Mouse (Mus musculus) midbrain, embryonic 10.5 days (tissue): ENCODE results near the gene Hnf1a. TPM values are rescaled to one million over a fixed set of nuclear protein-coding genes. Genes with fewer than 3 reads are reported as not detected.

Experiments used
- DNase-seq: peaks from one replicate; pipeline ENCODE4 v3.0.0-alpha.2; 2017; ENCODE audit warnings: low spot score
- H3K27ac ChIP-seq: fragments of 300-500 bp; sonication (generic); replicated peaks from 2 replicates; pipeline ENCODE4 v1.5.1; 2016; ENCODE audit warnings: mild to moderate bottlenecking
- H3K27me3 ChIP-seq: fragments of 300-500 bp; sonication (generic); 2 replicates; pipeline ENCODE4 v1.6.1; 2016; ENCODE audit warnings: low read depth, mild to moderate bottlenecking; ENCODE audit not compliant: poor library complexity, severe bottlenecking
- H3K36me3 ChIP-seq: fragments of 300-500 bp; sonication (generic); 2 replicates; pipeline ENCODE4 v1.6.1; 2016; ENCODE audit warnings: mild to moderate bottlenecking, moderate library complexity
- H3K4me1 ChIP-seq: fragments of 300-500 bp; sonication (generic); 2 replicates; pipeline ENCODE4 v1.6.1; 2016
- H3K4me3 ChIP-seq: fragments of 300-500 bp; sonication (generic); 2 replicates; pipeline ENCODE4 v1.5.1; 2016; ENCODE audit warnings: mild to moderate bottlenecking, moderate library complexity
- H3K9me3 ChIP-seq: fragments of 300-500 bp; sonication (generic); replicated peaks from 2 replicates; pipeline ENCODE4 v1.6.1; 2016; ENCODE audit warnings: mild to moderate bottlenecking
- WGBS: fragments of 180-500 bp; shearing (Covaris S2); methylation state at CpG from one replicate; pipeline ENCODE4 v1.1.7; 2016; 5-methylcytosine and 5-hydroxymethylcytosine counted together
- polyA plus RNA-seq: library from polyadenylated mRNA; unstranded; fragments of >200 nt; fragmentation: Nextera tagmentation; extraction: Ambion mirVana; gene quantifications from 2 replicates; pipeline ENCODE4 v1.2.1, GENCODE M21; 2016

Gene Hnf1a
- polyA plus RNA-seq, 1 experiment from 2014 or later: 0.06 TPM

- Histone ChIP-seq H3K9me3 (no peaks in the 10 kb centered on the region), H3K27ac (no peak overlapping the region), H3K27me3 (peaks cover 11% of the 10 kb centered on the region; the same call in 1 of the 2 replicates), H3K4me1 (peaks cover 18% of the 10 kb centered on the region), H3K4me3 (no peak overlapping the region), H3K36me3 (no peaks in the 10 kb centered on the region)
- WGBS: 81% methylated on average over 5 of the region's 5 CpGs
- no peak for DNase-seq
Measured at GRCm38 (mm10) chr5:115007768-115008167, 36.9 kb upstream of the Hnf1a start.

- no peaks in the 10 kb centered on the region for H3K27me3 ChIP-seq
- no peak for DNase-seq
- H3K27ac ChIP-seq: no peak overlapping the region
- WGBS: 82% methylated on average over 13 of the region's 13 CpGs
- H3K9me3 ChIP-seq: no peaks in the 10 kb centered on the region
- H3K4me3 ChIP-seq: no peak overlapping the region
- no peaks in the 10 kb centered on the region for H3K4me1 ChIP-seq
- no peaks in the 10 kb centered on the region for H3K36me3 ChIP-seq
Measured at GRCm38 (mm10) chr5:115003224-115003873, 32.5 kb upstream of the Hnf1a start.

- Histone ChIP-seq H3K27me3 (no peaks in the 10 kb centered on the region), H3K9me3 (no peaks in the 10 kb centered on the region), H3K36me3 (no peaks in the 10 kb centered on the region), H3K27ac (no peak overlapping the region), H3K4me3 (no peak overlapping the region), H3K4me1 (no peaks in the 10 kb centered on the region)
- WGBS: 84% methylated on average over 6 of the region's 6 CpGs
- no peak for DNase-seq
Measured at GRCm38 (mm10) chr5:115002781-115003180, 31.9 kb upstream of the Hnf1a start.

- WGBS: 73% methylated on average over 8 of the region's 8 CpGs
- no peaks in the 10 kb centered on the region for H3K9me3 ChIP-seq
- H3K4me3 ChIP-seq: no peak overlapping the region
- H3K27me3 ChIP-seq: no peaks in the 10 kb centered on the region
- H3K4me1 ChIP-seq: no peaks in the 10 kb centered on the region
- H3K36me3 ChIP-seq: no peaks in the 10 kb centered on the region
- DNase-seq: no peak
- H3K27ac ChIP-seq: no peak overlapping the region
Measured at GRCm38 (mm10) chr5:115001464-115001863, 30.6 kb upstream of the Hnf1a start.

- H3K27ac ChIP-seq: no peak overlapping the region
- H3K4me1 ChIP-seq: no peaks in the 10 kb centered on the region
- no peak for DNase-seq
- WGBS: 82% methylated on average over 2 of the region's 2 CpGs
- no peaks in the 10 kb centered on the region for H3K36me3 ChIP-seq
- no peaks in the 10 kb centered on the region for H3K27me3 ChIP-seq
- no peak overlapping the region for H3K4me3 ChIP-seq
- no peaks in the 10 kb centered on the region for H3K9me3 ChIP-seq
Measured at GRCm38 (mm10) chr5:115000503-115000902, 29.6 kb upstream of the Hnf1a start.

GRCm38 (mm10) chr5:114997327-114997726 is 26.4 kb upstream of the Hnf1a start:
- H3K36me3 ChIP-seq: no peaks in the 10 kb centered on the region
- H3K4me3 ChIP-seq: no peak overlapping the region
- H3K27ac ChIP-seq: no peak overlapping the region
- H3K9me3 ChIP-seq: no peaks in the 10 kb centered on the region
- no peak for DNase-seq
- WGBS: 71% methylated on average over 6 of the region's 6 CpGs
- no peaks in the 10 kb centered on the region for H3K27me3 ChIP-seq
- H3K4me1 ChIP-seq: no peaks in the 10 kb centered on the region

- H3K4me3 ChIP-seq: no peak overlapping the region
- H3K36me3 ChIP-seq: no peaks in the 10 kb centered on the region
- no peak for DNase-seq
- no peak overlapping the region for H3K27ac ChIP-seq
- 83% methylated on average over 16 of the region's 16 CpGs for WGBS
- no peaks in the 10 kb centered on the region for H3K4me1 ChIP-seq
- H3K27me3 ChIP-seq: no peaks in the 10 kb centered on the region
- no peaks in the 10 kb centered on the region for H3K9me3 ChIP-seq
Measured at GRCm38 (mm10) chr5:114996447-114996846, 25.6 kb upstream of the Hnf1a start.

GRCm38 (mm10) chr5:114985074-114985473 is 14.2 kb upstream of the Hnf1a start:
- DNase-seq: no peak
- H3K4me3 ChIP-seq: no peak overlapping the region
- no peaks in the 10 kb centered on the region for H3K27me3 ChIP-seq
- H3K4me1 ChIP-seq: peaks cover 5% of the 10 kb centered on the region
- H3K27ac ChIP-seq: no peak overlapping the region
- no peaks in the 10 kb centered on the region for H3K36me3 ChIP-seq
- H3K9me3 ChIP-seq: no peaks in the 10 kb centered on the region

GRCm38 (mm10) chr5:114982001-114982400 is 11.1 kb upstream of the Hnf1a start:
- H3K4me1 ChIP-seq: peaks cover 19% of the 10 kb centered on the region
- H3K36me3 ChIP-seq: no peaks in the 10 kb centered on the region
- WGBS: 61% methylated on average over 15 of the region's 15 CpGs
- no peak overlapping the region for H3K27ac ChIP-seq
- H3K4me3 ChIP-seq: no peak overlapping the region
- H3K9me3 ChIP-seq: no peaks in the 10 kb centered on the region
- no peaks in the 10 kb centered on the region for H3K27me3 ChIP-seq
- no peak for DNase-seq

- no peaks in the 10 kb centered on the region for H3K9me3 ChIP-seq
- H3K4me1 ChIP-seq: peaks cover 19% of the 10 kb centered on the region
- H3K27me3 ChIP-seq: no peaks in the 10 kb centered on the region
- WGBS: 22% methylated on average over 16 of the region's 16 CpGs
- H3K36me3 ChIP-seq: no peaks in the 10 kb centered on the region
- peak; percentile 25 for DNase-seq
- H3K4me3 ChIP-seq: peak overlapping the region; percentile 56
- H3K27ac ChIP-seq: peak overlapping the region; percentile 61
Measured at GRCm38 (mm10) chr5:114980122-114980748, 9.3 kb upstream of the Hnf1a start.

GRCm38 (mm10) chr5:114979250-114980121 is 8.6 kb upstream of the Hnf1a start:
- 7% methylated on average over 32 of the region's 32 CpGs for WGBS
- Histone ChIP-seq H3K27ac (peak overlapping the region; percentile 61), H3K4me1 (peaks cover 19% of the 10 kb centered on the region), H3K4me3 (peak overlapping the region; percentile 56), H3K9me3 (no peaks in the 10 kb centered on the region), H3K27me3 (no peaks in the 10 kb centered on the region), H3K36me3 (no peaks in the 10 kb centered on the region)
- DNase-seq: peak; percentile 75

- WGBS: 7% methylated on average over 6 of the region's 6 CpGs
- H3K27me3 ChIP-seq: no peaks in the 10 kb centered on the region
- H3K27ac ChIP-seq: no peak overlapping the region; the same call in 1 of the 2 replicates
- peak overlapping the region; percentile 56 for H3K4me3 ChIP-seq
- DNase-seq: peak; percentile 44
- peaks cover 19% of the 10 kb centered on the region for H3K4me1 ChIP-seq
- H3K36me3 ChIP-seq: no peaks in the 10 kb centered on the region
- no peaks in the 10 kb centered on the region for H3K9me3 ChIP-seq
Measured at GRCm38 (mm10) chr5:114978888-114979249, 8.0 kb upstream of the Hnf1a start.

- Histone ChIP-seq H3K27me3 (no peaks in the 10 kb centered on the region), H3K27ac (no peak overlapping the region), H3K9me3 (no peaks in the 10 kb centered on the region), H3K4me3 (no peak overlapping the region), H3K36me3 (no peaks in the 10 kb centered on the region), H3K4me1 (peaks cover 19% of the 10 kb centered on the region)
- 77% methylated on average over 11 of the region's 11 CpGs for WGBS
- no peak for DNase-seq
Measured at GRCm38 (mm10) chr5:114978473-114978872, 7.6 kb upstream of the Hnf1a start.
